Mouse (Mus musculus) retina, postnatal 1 day (tissue): ENCODE measurements around the gene Itfg2.
"Not testable (repeated sequence)": the region's sequence is repeated elsewhere in the genome, so short reads cannot be mapped to it uniquely, and the experiment has no call there.

Source experiments
- DNase-seq: peaks from one replicate; pipeline ENCODE4 v3.0.0-alpha.2; 2012

The Itfg2 gene

GRCm38 (mm10) chr6:128380594-128381167 lies 44.0 kb downstream of the Itfg2 start:
- DNase-seq, result not testable (repeated sequence)

DNA sequence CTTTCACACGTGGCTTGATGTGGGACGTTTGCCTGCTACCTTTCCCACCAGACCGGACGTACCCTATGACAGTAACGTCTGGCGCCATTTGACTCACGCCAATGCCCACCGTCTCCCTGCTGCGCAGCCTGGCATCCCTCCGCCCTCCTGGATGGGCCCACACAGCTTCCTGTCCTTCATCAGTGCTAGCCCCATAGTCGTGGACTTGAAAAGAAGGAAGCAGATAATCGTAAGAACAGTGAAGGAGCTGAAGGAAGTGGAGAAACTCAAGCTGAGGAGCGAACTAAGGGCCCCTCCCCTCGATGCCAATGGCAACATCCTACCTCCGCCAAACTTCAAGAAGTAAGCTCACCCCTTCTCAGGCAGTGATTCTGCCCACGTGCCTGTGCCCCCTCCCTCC lies 45.1 kb downstream of the Itfg2 start:
- DNase-seq, result no peak

DNA sequence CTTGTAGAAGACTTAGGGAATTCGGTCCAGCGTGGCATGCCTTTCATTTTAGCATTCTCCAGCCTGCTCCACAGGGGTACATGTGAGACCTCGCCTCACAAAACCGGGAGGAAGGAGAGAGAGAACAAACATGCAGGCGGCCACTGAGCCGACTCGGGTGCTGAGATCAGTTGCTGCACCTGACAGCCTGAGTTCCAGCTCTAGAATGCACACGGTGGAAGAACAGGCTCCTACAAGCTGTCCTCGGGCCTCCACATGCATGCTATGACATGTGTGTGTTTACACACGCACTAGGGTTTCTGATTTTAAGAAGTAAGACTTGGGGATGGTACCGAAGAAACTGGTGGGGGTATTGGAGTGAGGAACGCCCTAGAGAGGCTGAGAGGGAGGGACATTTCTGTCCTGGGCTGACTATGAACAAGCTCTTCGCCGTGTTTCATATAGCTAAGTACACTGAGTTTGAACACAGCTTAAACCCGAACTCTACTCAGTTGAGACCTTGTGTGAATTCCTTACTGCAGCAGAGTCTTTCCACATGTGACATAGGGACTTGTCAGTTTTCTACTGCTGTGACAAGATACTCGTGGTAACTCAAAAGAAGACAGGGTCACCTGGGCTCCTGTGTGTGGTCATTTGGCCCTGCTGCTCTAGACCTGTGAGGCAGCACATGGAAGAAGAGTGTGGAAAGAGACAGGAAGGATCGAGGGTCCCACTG lies 48.2 kb downstream of the Itfg2 start:
- no peak for DNase-seq

- DNase-seq, result peak; percentile 58
Measured at GRCm38 (mm10) chr6:128375192-128375591, 49.5 kb downstream of the Itfg2 start, which contains the start of the genes Tex52 and Gm44596. Gene Tex52 (plus strand): TSS chr6:128375456. Gene Gm44596 (plus strand): TSS chr6:128375503.

DNA sequence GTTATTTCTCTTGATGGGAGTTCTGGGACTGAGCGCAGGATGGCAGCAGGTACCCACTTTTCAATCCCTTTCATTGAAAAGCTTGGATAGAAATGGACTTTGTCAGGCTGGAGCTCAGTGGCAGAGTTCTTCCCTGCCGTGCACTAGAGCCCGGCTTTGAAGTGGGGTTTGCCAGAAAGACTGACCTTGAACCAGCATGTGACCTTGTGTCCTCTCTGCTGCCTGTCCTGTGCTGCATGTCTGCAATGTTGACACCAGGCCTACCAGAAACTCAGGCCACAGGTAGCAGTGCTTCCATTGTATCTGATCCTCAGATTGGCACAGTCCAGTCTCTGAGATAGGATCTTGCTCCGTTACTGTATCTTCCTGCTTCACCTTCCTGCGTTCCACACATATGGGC lies 54.7 kb downstream of the Itfg2 start:
- DNase-seq, result no peak

GRCm38 (mm10) chr6:128366466-128366865 lies 58.3 kb downstream of the Itfg2 start:
- DNase-seq, result no peak

DNA sequence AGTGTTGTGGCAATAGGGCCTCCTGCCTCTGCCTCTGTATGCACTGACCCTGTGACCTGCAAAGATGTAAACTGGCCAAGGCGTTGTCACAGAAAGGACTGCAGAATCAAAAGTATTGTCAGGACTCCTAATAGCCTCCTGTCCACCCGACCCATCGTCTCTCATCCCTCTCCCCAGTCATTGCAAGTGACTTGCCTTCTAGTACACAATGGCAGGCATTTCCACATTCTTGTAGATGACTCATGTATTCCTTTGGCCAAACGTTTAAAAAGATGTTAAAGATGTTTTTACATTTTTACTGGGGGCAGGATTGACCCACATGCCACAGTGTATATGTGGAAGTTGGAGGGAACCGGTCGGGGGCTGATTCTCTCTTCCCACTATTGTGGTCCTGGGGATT lies 60.0 kb downstream of the Itfg2 start:
- no peak for DNase-seq

DNA sequence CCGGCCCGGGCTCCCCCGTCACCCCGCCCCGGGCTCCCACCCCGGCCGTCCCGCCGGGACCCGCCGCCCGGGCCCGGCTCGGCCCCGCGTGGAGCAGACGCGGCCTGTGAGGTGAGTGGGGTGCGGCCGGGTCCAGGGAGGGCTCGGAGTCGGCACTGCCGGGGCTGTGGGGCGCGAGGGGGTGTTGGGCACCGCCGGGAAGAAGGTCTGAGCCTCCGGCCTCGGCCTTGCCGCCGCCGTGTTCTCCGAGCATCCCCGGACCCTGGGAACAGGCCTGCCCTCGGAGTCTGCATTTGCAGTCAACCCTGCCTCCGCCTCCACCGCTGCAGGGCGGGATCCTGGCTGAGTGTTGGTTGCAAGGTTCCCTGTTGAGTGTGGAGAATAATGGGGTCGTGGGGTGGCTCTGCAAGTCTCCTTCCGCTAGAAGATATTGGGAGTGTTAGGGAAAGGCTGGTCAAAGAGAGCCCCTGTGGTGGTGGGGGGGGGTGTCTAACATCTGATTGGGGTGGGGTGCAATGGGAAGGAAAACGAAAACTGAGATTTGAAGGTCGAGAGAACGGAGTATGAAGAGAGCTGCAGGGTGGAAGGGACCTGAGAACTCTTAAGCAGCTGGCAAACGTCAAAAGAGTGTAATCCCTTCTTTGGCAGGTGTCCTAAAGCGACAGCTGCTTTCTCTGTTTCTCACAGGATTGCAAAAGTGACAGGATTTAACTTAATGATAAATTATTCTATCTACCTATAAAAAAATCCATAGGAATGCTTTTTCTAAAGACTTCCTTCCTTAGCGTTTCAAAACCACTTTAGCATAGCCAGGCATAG lies 61.5 kb downstream of the Itfg2 start:
- peak; percentile 57 for DNase-seq

DNA sequence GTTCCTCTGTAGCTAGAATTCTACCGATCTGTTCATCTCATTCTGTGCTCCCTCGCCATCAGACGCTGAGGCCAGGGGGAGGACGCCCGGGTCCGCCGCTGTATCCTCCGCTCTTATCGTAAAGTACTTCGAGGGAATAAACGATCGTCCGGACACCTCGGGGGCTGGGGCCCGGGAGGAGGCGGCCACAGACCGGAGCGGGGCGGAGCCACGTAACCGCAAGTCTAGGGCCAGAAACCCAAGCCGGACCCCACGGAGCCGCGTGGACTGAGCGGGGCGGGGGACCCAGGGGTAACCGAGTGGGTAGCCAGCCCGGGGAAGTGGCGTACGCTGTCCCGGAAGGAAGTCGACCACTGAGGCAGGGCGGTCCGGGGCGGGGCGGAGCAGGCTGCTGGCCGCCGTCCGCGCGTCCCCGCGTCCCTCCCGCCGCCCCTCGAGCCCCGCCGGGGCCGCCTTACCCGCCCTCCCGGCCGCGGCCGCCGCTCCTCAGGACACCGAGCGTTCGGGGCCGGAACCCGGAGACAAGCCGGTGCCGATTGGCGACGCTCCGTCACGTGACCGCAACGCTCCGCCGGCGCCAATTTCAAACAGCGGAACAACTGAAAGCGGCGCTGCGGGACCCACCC lies 62.2 kb downstream of the Itfg2 start, which contains the start of the genes Rhno1 and Foxm1:
TSS of gene Rhno1 (minus strand) at position 531 of the 626 bp plus-strand sequence.
TSS of gene Foxm1 (plus strand) at position 587 of the 626 bp plus-strand sequence.
- DNase-seq, result peak; percentile 91

GRCm38 (mm10) chr6:128361901-128362300 lies 62.8 kb downstream of the Itfg2 start:
- DNase-seq, result no peak
